Mouse (Mus musculus) heart, embryonic 14.5 days (tissue): Measurements from ENCODE around the gene Ankrd28. TPM values are rescaled to one million over a fixed set of nuclear protein-coding genes. Genes with fewer than 3 reads are reported as not detected.

Experiments used
- ATAC-seq: fragments of 200-750 bp; cut with Nextera tagmentation; 2 replicates; pipeline ENCODE4 v1.8.0; 2017; ENCODE audit warnings: low read depth, moderate TSS enrichment; ENCODE audit not compliant: insufficient number of reproducible peaks, insufficient read depth, low FRiP score
- H3K27ac ChIP-seq, 2 experiments: fragments of 200-500 bp in 1 of 2; fragments of 300-500 bp in 1 of 2; sonication (generic) in 1 of 2; replicated peaks in 1 of 2; 2 replicates each; pipeline ENCODE4 v1.5.1; 2012 to 2014; ENCODE audit warnings: low read depth in 2 of 2, low read length in 2 of 2, control low read depth in 1 of 2, mild to moderate bottlenecking in 1 of 2, mixed read lengths in 1 of 2; ENCODE audit not compliant: control insufficient read depth in 1 of 2, insufficient read depth in 1 of 2
- H3K27me3 ChIP-seq: fragments of 300-500 bp; sonication (generic); 2 replicates; pipeline ENCODE4 v1.6.1; 2014; ENCODE audit warnings: mild to moderate bottlenecking, low read length, control low read depth; ENCODE audit not compliant: control insufficient read depth, insufficient read depth
- H3K36me3 ChIP-seq: fragments of 300-500 bp; sonication (generic); 2 replicates; pipeline ENCODE4 v1.6.1; 2014; ENCODE audit warnings: mild to moderate bottlenecking, control low read depth, low read length, mixed read lengths; ENCODE audit not compliant: control insufficient read depth, insufficient read depth
- H3K4me1 ChIP-seq, 2 experiments: fragments of 200-500 bp in 1 of 2; fragments of 300-500 bp in 1 of 2; sonication (generic) in 1 of 2; 2 replicates each; pipeline ENCODE4 v1.6.1; 2012 to 2014; ENCODE audit warnings: low read length in 2 of 2, control low read depth in 1 of 2, mixed read lengths in 1 of 2; ENCODE audit not compliant: control insufficient read depth in 2 of 2, insufficient read depth in 2 of 2
- H3K4me2 ChIP-seq: fragments of 300-500 bp; sonication (generic); 2 replicates; pipeline ENCODE4 v1.6.1; 2014; ENCODE audit warnings: mild to moderate bottlenecking, low read length
- H3K4me3 ChIP-seq, 2 experiments: fragments of 200-500 bp in 1 of 2; fragments of 300-500 bp in 1 of 2; sonication (generic) in 1 of 2; 2 replicates each; pipeline ENCODE4 v1.5.1; 2012 to 2014; ENCODE audit warnings: low read length in 2 of 2, mild to moderate bottlenecking in 2 of 2, control low read depth in 1 of 2, low read depth in 1 of 2, moderate library complexity in 1 of 2; ENCODE audit not compliant: control insufficient read depth in 1 of 2, insufficient read depth in 1 of 2
- H3K9ac ChIP-seq: fragments of 300-500 bp; sonication (generic); 2 replicates; pipeline ENCODE4 v1.6.1; 2014; ENCODE audit warnings: mild to moderate bottlenecking, low read length
- H3K9me3 ChIP-seq: fragments of 300-500 bp; sonication (generic); 2 replicates; pipeline ENCODE4 v1.6.1; 2016; ENCODE audit warnings: low read length, control low read depth; ENCODE audit not compliant: control insufficient read depth
- WGBS: fragments of 180-500 bp; shearing (Covaris S2); extraction: QIAGEN DNeasy Blood & Tissue Kit; methylation state at CpG from one replicate; pipeline ENCODE4 v1.1.7; 2014; 5-methylcytosine and 5-hydroxymethylcytosine counted together
- polyA plus RNA-seq: library from polyadenylated mRNA; unstranded; fragments of >200 nt; fragmentation: Nextera tagmentation; extraction: Ambion mirVana; gene quantifications from 2 replicates; pipeline ENCODE4 v1.2.1, GENCODE M21; 2014

The Ankrd28 gene
- polyA plus RNA-seq, 1 experiment from 2014 or later = 8.0 TPM

DNA sequence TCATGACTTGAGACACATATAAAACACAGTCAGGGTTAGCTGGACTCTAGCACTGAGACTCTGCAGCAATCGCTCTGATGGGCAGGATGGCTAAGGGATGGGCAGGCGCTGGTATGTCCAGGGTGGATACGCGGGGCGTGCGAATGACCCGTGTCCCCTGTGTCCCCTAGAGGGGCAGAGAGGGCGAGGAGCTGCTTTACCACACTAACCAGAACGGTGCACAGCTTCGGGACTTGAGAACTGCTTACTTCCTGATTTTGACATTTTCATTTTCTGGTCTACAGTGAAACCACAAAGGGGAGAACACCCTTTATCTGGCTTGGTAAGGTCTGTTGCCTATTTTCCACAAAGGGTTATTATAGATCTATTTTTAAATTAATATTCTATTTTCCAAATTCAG is 144.8 kb downstream of the Ankrd28 start:
- 88% methylated on average over 10 of the region's 10 CpGs for WGBS
- no peak overlapping the region for H3K9ac ChIP-seq
- H3K4me2 ChIP-seq = no peak overlapping the region
- H3K36me3 ChIP-seq = no peaks in the 10 kb centered on the region
- H3K4me1 ChIP-seq = peaks cover 0 to 10% of the 10 kb centered on the region in 2 experiments; a peak in 2 of 4 replicates
- H3K27ac ChIP-seq = no peak overlapping the region
- no peaks in the 10 kb centered on the region for H3K27me3 ChIP-seq
- H3K4me3 ChIP-seq = no peak overlapping the region
- ATAC-seq = no peak
- H3K9me3 ChIP-seq = no peaks in the 10 kb centered on the region

DNA sequence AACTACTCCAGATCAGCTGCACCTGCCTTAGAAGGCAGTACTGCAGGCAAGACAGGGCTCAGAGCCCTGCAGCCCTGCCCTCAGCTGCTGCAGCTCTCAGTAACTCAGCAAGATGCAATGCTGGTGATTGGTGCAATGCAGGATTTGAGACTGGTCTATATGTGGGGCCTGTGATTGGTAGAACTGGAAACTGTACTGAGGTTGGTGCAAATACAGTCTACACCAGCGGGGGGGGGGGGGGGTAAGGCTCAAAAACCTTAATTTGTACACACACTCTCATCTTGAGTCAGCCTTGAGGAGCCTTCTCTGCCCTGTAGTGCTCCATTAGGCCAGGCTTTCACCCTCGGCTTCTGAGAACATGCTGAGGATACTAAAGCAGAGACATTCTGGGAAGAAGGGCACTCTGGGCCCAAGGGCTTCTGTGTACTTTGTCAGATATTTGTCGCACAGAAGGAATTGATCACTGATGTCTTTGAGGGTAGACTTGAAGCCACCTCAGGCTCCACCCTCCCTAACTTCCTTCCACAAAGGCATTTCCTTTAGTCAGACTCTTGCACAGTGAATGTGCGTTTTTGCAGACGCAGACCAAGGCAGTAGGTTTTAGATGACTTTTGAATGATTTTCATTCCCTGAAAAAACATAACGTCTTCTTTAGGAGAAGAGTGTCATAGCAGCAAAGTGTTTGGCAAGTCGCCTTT is 146.0 kb downstream of the Ankrd28 start:
- WGBS = 68% methylated on average over 6 of the region's 7 CpGs
- Histone ChIP-seq H3K4me2 (no peak overlapping the region), H3K9ac (no peak overlapping the region), H3K27me3 (no peaks in the 10 kb centered on the region), H3K4me3 (no peak overlapping the region), H3K4me1 (peaks cover 0 to 10% of the 10 kb centered on the region in 2 experiments; a peak in 2 of 4 replicates), H3K27ac (no peak overlapping the region), H3K36me3 (no peaks in the 10 kb centered on the region), H3K9me3 (no peaks in the 10 kb centered on the region)
- no peak for ATAC-seq

DNA sequence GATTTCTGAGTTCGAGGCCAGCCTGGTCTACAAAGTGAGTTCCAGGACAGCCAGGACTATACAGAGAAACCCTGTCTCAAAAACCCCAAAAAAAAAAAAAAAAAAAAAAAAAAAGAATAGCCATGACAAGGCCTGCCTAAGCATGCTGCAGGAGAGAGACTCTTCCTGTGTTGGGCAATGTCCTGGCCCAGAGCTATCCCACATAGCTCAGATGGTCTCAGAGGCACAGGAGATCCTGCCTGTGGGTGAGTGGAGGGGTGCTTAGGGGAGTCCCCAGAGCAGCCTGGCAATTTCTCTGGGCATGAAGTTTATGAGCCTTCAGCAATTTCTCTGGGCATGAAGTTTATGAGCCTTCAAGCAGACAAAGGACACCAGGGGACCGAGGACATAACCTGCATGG is 146.8 kb downstream of the Ankrd28 start:
- H3K27ac ChIP-seq = no peak overlapping the region
- no peak overlapping the region for H3K4me2 ChIP-seq
- H3K9ac ChIP-seq = no peak overlapping the region
- no peaks in the 10 kb centered on the region for H3K36me3 ChIP-seq
- H3K4me1 ChIP-seq = peaks cover 0 to 3% of the 10 kb centered on the region in 2 experiments; a peak in 1 of 4 replicates
- H3K4me3 ChIP-seq = no peak overlapping the region
- ATAC-seq = no peak
- H3K9me3 ChIP-seq = no peaks in the 10 kb centered on the region
- H3K27me3 ChIP-seq = no peaks in the 10 kb centered on the region
- WGBS = 96% methylated on average over 1 of the region's 2 CpGs

DNA sequence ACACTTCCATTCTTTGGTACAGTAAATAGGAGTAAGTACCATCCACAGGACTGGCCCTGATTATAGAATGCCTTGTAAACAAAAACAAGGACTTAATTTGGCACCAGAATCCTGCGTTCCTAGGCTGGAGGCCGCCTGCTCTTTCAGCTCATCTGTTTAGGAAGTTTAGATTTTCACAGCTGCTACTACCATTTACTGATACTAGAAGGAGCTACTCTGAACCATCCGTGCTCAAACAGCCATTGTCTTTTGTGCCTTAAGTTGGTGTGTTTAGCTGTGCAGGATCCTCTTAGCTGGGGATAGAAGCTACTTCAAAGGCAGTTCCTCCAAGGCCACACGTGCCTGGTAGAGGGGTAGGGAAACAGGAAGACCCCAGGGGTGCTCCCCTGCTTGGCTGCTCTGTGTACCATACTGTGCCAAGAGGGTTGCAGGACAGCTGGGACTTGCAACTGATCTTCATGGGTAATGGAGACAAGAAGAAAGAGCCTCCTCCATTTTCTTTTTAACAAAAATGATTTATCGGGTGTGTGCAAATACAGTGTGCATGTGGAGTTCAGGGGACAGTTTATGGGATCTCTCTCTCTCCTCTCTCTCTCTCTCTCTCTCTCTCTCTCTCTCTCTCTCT is 148.4 kb downstream of the Ankrd28 start:
- Histone ChIP-seq H3K4me2 (no peak overlapping the region), H3K27ac (no peak overlapping the region), H3K36me3 (no peaks in the 10 kb centered on the region), H3K9ac (no peak overlapping the region), H3K4me1 (peaks cover 0 to 3% of the 10 kb centered on the region in 2 experiments; a peak in 1 of 4 replicates), H3K9me3 (no peaks in the 10 kb centered on the region), H3K27me3 (no peaks in the 10 kb centered on the region), H3K4me3 (no peak overlapping the region)
- ATAC-seq = no peak
- 59% methylated on average over 5 of the region's 5 CpGs for WGBS

DNA sequence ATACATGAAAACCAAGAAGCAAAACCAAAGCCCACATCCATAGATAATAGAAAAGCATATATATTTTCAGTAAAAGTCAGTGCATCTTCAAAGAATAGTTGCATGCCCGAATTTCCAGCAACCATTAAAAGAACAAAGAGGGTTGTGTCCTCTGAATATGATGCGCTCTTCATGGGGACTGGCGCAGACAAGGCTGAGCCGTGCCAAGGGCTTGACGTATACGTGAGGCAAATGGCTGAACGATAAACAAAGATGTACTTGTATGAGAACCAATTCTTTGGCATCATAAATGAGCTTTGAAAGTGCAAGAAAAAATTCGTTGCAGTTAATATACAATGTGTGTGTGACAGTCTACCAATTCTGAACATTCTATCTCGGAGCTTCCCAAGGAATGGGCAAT is 149.2 kb downstream of the Ankrd28 start:
- no peak overlapping the region for H3K9ac ChIP-seq
- peaks cover 0 to 3% of the 10 kb centered on the region in 2 experiments; a peak in 1 of 4 replicates for H3K4me1 ChIP-seq
- ATAC-seq = no peak
- no peak overlapping the region for H3K4me2 ChIP-seq
- H3K36me3 ChIP-seq = no peaks in the 10 kb centered on the region
- no peaks in the 10 kb centered on the region for H3K27me3 ChIP-seq
- no peaks in the 10 kb centered on the region for H3K9me3 ChIP-seq
- no peak overlapping the region for H3K4me3 ChIP-seq
- H3K27ac ChIP-seq = no peak overlapping the region
- 82% methylated on average over 9 of the region's 9 CpGs for WGBS

DNA sequence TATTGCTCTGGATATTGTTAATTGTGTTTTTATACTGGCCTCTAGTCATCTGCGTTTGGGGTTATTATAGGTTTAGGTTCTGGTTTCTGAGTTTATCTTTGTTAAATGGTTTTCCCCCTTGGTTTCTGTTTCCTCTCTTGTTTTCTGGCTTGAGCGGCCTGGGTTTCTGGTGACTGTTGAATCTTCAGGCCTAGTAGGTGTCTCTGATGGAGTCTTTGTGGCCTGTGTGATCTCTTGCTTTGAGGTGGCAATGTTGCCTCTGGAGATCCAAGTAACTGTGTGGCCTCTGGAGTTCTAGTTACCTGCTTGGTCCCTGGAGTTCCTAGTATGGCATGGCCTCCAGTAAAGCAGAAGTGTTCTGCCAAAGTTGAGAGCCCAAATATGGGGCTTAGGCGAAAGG is 149.8 kb downstream of the Ankrd28 start:
- Histone ChIP-seq H3K4me1 (peaks cover 0 to 3% of the 10 kb centered on the region in 2 experiments; a peak in 1 of 4 replicates), H3K9me3 (no peaks in the 10 kb centered on the region), H3K4me3 (no peak overlapping the region), H3K27ac (no peak overlapping the region), H3K36me3 (no peaks in the 10 kb centered on the region), H3K4me2 (no peak overlapping the region), H3K27me3 (no peaks in the 10 kb centered on the region), H3K9ac (no peak overlapping the region)
- WGBS = 89% methylated on average over 3 of the region's 3 CpGs
- no peak for ATAC-seq

DNA sequence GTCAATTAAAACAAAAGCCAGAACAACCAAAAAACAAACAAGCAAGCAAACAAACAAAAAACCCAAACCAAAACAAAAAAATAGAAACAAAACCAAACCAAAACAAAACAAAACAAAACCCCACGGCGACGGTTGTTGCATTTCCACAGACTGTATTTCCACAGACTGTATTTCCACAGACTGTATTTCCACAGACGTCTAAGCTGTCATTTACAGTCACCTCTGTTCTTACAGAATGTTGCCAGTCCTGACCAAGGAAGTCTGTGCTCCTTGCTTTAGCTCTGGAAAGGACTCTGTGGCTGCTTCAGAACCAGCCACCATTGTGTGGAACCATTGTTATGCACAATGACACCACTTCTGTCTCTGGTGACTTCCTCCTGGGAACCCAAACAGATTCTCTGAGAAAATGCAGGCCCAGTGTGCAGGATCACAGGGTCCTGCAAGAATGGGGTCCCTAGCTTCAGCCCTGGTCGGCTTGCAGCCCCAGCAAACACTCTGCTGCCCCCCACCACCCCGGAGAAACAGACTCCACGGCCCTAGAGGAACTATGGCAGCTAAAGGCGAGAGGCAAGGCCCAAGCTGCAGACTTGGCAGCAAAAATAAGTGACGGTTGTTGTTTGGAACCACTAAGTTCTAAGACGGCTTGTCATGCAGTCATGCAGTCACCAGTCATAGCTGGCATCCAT is 158.7 kb downstream of the Ankrd28 start:
- Histone ChIP-seq H3K9me3 (no peaks in the 10 kb centered on the region), H3K4me2 (no peak overlapping the region), H3K27ac (no peak overlapping the region), H3K9ac (no peak overlapping the region), H3K4me1 (peaks cover 11 to 23% of the 10 kb centered on the region in 2 experiments), H3K36me3 (peaks cover 8% of the 10 kb centered on the region), H3K27me3 (no peaks in the 10 kb centered on the region), H3K4me3 (no peak overlapping the region)
- no peak for ATAC-seq
- 75% methylated on average over 10 of the region's 10 CpGs for WGBS
